Mouse (Mus musculus) limb, embryonic 14.5 days (tissue): Measurements from ENCODE around the gene Nos1ap. TPM values are rescaled to one million over a fixed set of nuclear protein-coding genes. Genes with fewer than 3 reads are reported as not detected.

Source experiments
- ATAC-seq: fragments of 200-750 bp; cut with Nextera tagmentation; 2 replicates; pipeline ENCODE4 v1.8.0; 2017; ENCODE audit warnings: low read depth, moderate number of reproducible peaks, moderate TSS enrichment; ENCODE audit not compliant: low FRiP score
- DNase-seq: peaks from one replicate; pipeline ENCODE4 v3.0.0-alpha.2; 2015; ENCODE audit warnings: low spot score
- H3K27ac ChIP-seq: fragments of 300-500 bp; sonication (generic); replicated peaks from 2 replicates; pipeline ENCODE4 v1.5.1; 2014; ENCODE audit warnings: low read depth, mild to moderate bottlenecking, low read length, moderate library complexity, mixed read lengths
- H3K27me3 ChIP-seq: fragments of 300-500 bp; sonication (generic); 2 replicates; pipeline ENCODE4 v1.6.1; 2014; ENCODE audit warnings: low read length, mixed read lengths; ENCODE audit not compliant: control insufficient read depth, insufficient read depth
- H3K36me3 ChIP-seq: fragments of 300-500 bp; sonication (generic); 2 replicates; pipeline ENCODE4 v1.6.1; 2014; ENCODE audit warnings: mild to moderate bottlenecking, low read length, moderate library complexity, mixed read lengths; ENCODE audit not compliant: control insufficient read depth, insufficient read depth
- H3K4me1 ChIP-seq: fragments of 300-500 bp; sonication (generic); 2 replicates; pipeline ENCODE4 v1.6.1; 2014; ENCODE audit warnings: antibody characterized with exemption, low read length, mixed read lengths; ENCODE audit not compliant: control insufficient read depth, insufficient read depth
- H3K4me2 ChIP-seq: fragments of 300-500 bp; sonication (generic); replicated peaks from 2 replicates; pipeline ENCODE4 v1.6.1; 2014; ENCODE audit warnings: low read depth, mild to moderate bottlenecking, low read length, moderate library complexity; ENCODE audit not compliant: severe bottlenecking
- H3K4me3 ChIP-seq: fragments of 300-500 bp; sonication (generic); replicated peaks from 2 replicates; pipeline ENCODE4 v1.5.1; 2014; ENCODE audit warnings: low read length
- H3K9ac ChIP-seq: fragments of 300-500 bp; sonication (generic); 2 replicates; pipeline ENCODE4 v1.6.1; 2014; ENCODE audit warnings: mild to moderate bottlenecking, low read depth, low read length, moderate library complexity; ENCODE audit not compliant: severe bottlenecking
- H3K9me3 ChIP-seq: fragments of 300-500 bp; sonication (generic); 2 replicates; pipeline ENCODE4 v1.6.1; 2016; ENCODE audit warnings: low read length; ENCODE audit not compliant: control insufficient read depth
- POLR2A ChIP-seq: fragments of 200-500 bp; IDR thresholded peaks from 2 replicates; pipeline ENCODE4 v1.8.0; 2012; ENCODE audit warnings: inconsistent platforms, mild to moderate bottlenecking, moderate library complexity, borderline replicate concordance; ENCODE audit not compliant: insufficient read depth, insufficient read length; ENCODE audit errors: extremely low read depth
- WGBS: fragments of 180-500 bp; shearing (Covaris S2); extraction: QIAGEN DNeasy Blood & Tissue Kit; methylation state at CpG from one replicate; pipeline ENCODE4 v1.1.7; 2014; 5-methylcytosine and 5-hydroxymethylcytosine counted together
- polyA plus RNA-seq, 2 experiments: library from polyadenylated mRNA; depleted of rRNA in 1 of 2; stranded (reverse) in 1 of 2; unstranded in 1 of 2; fragments of >200 nt; fragmentation: Nextera tagmentation in 1 of 2; extraction: Ambion mirVana in 1 of 2; gene quantifications; 2 replicates each; pipeline versions ENCODE4 v1.2.1 to v1.2.3; 2012 to 2014

Gene Nos1ap
- polyA plus RNA-seq, 2 experiments = 10.2 to 11.6 TPM

- H3K4me3 ChIP-seq = no peak overlapping the region
- no peaks in the 10 kb centered on the region for H3K27me3 ChIP-seq
- 0 out of 2 replicates have a peak, but pooled peaks cover 4% of the 10 kb centered on the region for H3K36me3 ChIP-seq
- ATAC-seq (no peak), DNase-seq (no peak)
- no peaks in the 10 kb centered on the region for H3K9me3 ChIP-seq
- TF ChIP-seq POLR2A = no peak
- H3K4me2 ChIP-seq = no peak overlapping the region
- H3K9ac ChIP-seq = no peak overlapping the region
- peaks cover 17% of the 10 kb centered on the region for H3K4me1 ChIP-seq
- no peak overlapping the region for H3K27ac ChIP-seq
- WGBS = 95% methylated on average over 5 of the region's 5 CpGs
Measured at GRCm38 (mm10) chr1:170579476-170579875, 10.2 kb downstream of the Nos1ap start.

DNA sequence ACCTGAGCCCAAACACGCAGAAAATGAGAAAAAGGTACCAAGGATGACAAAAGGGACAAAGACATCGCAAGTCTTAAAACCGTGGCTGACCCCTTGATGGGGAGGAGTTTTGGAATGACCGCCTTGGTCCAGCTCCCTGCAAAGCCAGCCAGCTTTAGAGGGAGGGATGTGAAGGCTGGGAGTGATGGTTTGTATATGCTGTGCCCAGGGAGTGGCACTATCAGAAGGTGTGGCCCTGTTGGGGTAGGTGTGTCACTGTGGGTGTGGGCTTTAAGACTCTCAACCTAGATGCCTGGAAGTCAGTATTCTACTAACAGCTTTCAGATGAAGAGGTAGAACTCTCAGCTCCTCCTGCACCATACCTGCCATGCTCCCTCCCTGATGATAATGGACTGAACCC lies 10.6 kb downstream of the Nos1ap start:
- no peak for TF ChIP-seq POLR2A
- H3K4me2 ChIP-seq = no peak overlapping the region
- ATAC-seq (no peak), DNase-seq (no peak)
- H3K27ac ChIP-seq = no peak overlapping the region
- no peaks in the 10 kb centered on the region for H3K9me3 ChIP-seq
- no peaks in the 10 kb centered on the region for H3K27me3 ChIP-seq
- 96% methylated on average over 4 of the region's 4 CpGs for WGBS
- H3K9ac ChIP-seq = no peak overlapping the region
- H3K4me1 ChIP-seq = peaks cover 17% of the 10 kb centered on the region
- H3K4me3 ChIP-seq = no peak overlapping the region
- 0 out of 2 replicates have a peak, but pooled peaks cover under 1% of the 10 kb centered on the region for H3K36me3 ChIP-seq

GRCm38 (mm10) chr1:170576728-170577065 lies 13.0 kb downstream of the Nos1ap start:
- H3K36me3 ChIP-seq = no peaks in the 10 kb centered on the region
- 45% methylated on average over 6 of the region's 6 CpGs for WGBS
- no peak overlapping the region for H3K9ac ChIP-seq
- H3K4me3 ChIP-seq = no peak overlapping the region
- no peak for TF ChIP-seq POLR2A
- no peaks in the 10 kb centered on the region for H3K27me3 ChIP-seq
- DNase-seq (no peak), ATAC-seq (no peak)
- H3K4me2 ChIP-seq = no peak overlapping the region
- no peak overlapping the region for H3K27ac ChIP-seq
- H3K9me3 ChIP-seq = no peaks in the 10 kb centered on the region
- H3K4me1 ChIP-seq = peaks cover 17% of the 10 kb centered on the region

DNA sequence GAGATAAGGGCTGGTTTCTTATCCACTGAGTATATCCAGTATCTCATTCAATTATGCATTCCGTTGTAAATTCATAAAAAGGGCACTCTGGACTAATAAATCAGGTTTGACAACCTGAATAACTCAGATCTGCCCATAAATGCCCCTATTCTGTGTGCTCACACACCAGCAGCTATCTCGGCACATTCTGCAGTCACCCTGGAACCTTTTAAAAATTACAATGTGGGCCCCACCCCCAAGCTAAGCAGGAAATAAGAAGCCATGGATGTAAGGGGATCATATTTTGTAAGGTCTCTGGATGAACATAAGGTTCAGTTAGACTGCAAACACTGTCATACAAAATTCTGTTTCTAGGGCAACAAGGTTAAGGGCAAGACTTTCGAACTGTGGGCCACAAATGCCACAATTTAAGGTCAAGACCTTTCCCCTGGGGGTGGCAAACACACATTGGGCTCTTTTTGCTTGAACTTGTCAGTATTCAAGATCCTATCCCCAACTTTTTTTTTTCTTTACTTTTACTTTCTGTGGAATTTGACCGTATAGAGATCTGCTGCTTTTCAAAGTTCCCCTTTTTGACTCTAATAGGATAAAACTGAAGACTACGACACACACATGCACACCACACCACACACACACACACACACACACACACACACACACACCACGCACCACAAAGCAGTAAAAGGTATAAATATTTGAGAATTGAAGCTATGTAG lies 13.5 kb downstream of the Nos1ap start:
- Histone ChIP-seq H3K27ac (no peak overlapping the region), H3K9me3 (no peaks in the 10 kb centered on the region), H3K27me3 (no peaks in the 10 kb centered on the region), H3K9ac (no peak overlapping the region), H3K36me3 (no peaks in the 10 kb centered on the region), H3K4me1 (peaks cover 17% of the 10 kb centered on the region), H3K4me2 (no peak overlapping the region), H3K4me3 (no peak overlapping the region)
- no peak for ATAC-seq
- TF ChIP-seq POLR2A = no peak
- no peak for DNase-seq
- WGBS = 42% methylated on average over 6 of the region's 6 CpGs

GRCm38 (mm10) chr1:170573117-170573516 lies 16.5 kb downstream of the Nos1ap start:
- Histone ChIP-seq H3K4me1 (peaks cover 13% of the 10 kb centered on the region), H3K9me3 (no peaks in the 10 kb centered on the region), H3K36me3 (no peaks in the 10 kb centered on the region), H3K27ac (no peak overlapping the region), H3K4me3 (no peak overlapping the region), H3K27me3 (no peaks in the 10 kb centered on the region), H3K9ac (no peak overlapping the region), H3K4me2 (no peak overlapping the region)
- no peak for TF ChIP-seq POLR2A
- ATAC-seq = no peak
- 91% methylated on average over 7 of the region's 7 CpGs for WGBS
- no peak for DNase-seq
